ENCODE assay signal across 31 mouse cellular contexts in genomic region chr14:93143414-93143813, GRCm38 (mm10).
"Had no signal": no experiment of that assay in that cellular context is flagged by ENCODE, and none has a peak within 500 bp of the region (broad histone marks: within the 10 kb centered on the region; RNA-seq: fewer than 3 reads in every experiment).

No protein-coding gene starts in this region.

- H3K4me2 ChIP-seq: limb, embryonic 12.5 days; limb, embryonic 13.5 days; limb, embryonic 15.5 days; liver, embryonic 11.5 days; liver, embryonic 12.5 days; liver, embryonic 13.5 days; liver, embryonic 15.5 days; lung, embryonic 14.5 days; lung, embryonic 15.5 days; midbrain, embryonic 12.5 days; midbrain, embryonic 13.5 days; midbrain, embryonic 15.5 days; neural tube, embryonic 12.5 days had no signal

- H3K4me1 ChIP-seq: limb, embryonic 10.5 days; limb, embryonic 12.5 days; limb, embryonic 13.5 days; limb, embryonic 15.5 days; liver, embryonic 12.5 days; liver, embryonic 13.5 days; liver, embryonic 15.5 days; lung, embryonic 15.5 days; megakaryocyte, embryonic 14.5 days; midbrain, embryonic 10.5 days; midbrain, embryonic 12.5 days; midbrain, embryonic 13.5 days; midbrain, embryonic 15.5 days; neural tube, embryonic 12.5 days had no signal

- H3K36me3 ChIP-seq: limb, embryonic 10.5 days; limb, embryonic 12.5 days; limb, embryonic 13.5 days; limb, embryonic 15.5 days; liver, embryonic 12.5 days; liver, embryonic 13.5 days; liver, embryonic 15.5 days; lung, embryonic 15.5 days; midbrain, embryonic 10.5 days; midbrain, embryonic 12.5 days; midbrain, embryonic 13.5 days; midbrain, embryonic 15.5 days; neural tube, embryonic 12.5 days had no signal

- H3K9me3 ChIP-seq: limb, embryonic 10.5 days; limb, embryonic 12.5 days; limb, embryonic 13.5 days; limb, embryonic 15.5 days; liver, embryonic 12.5 days; liver, embryonic 13.5 days; liver, embryonic 15.5 days; lung, embryonic 15.5 days; megakaryocyte, embryonic 14.5 days; midbrain, embryonic 10.5 days; midbrain, embryonic 12.5 days; midbrain, embryonic 13.5 days; midbrain, embryonic 15.5 days; neural tube, embryonic 12.5 days had no signal

- H3K9ac ChIP-seq: limb, embryonic 12.5 days; limb, embryonic 13.5 days; limb, embryonic 15.5 days; liver, embryonic 12.5 days; liver, embryonic 13.5 days; liver, embryonic 14.5 days; liver, embryonic 15.5 days; liver, postnatal 0 days; lung, embryonic 14.5 days; lung, embryonic 15.5 days; midbrain, embryonic 12.5 days; midbrain, embryonic 13.5 days; midbrain, embryonic 15.5 days; neural tube, embryonic 12.5 days had no signal

- H3K27ac ChIP-seq: limb, embryonic 10.5 days; limb, embryonic 12.5 days; limb, embryonic 13.5 days; limb, embryonic 15.5 days; liver, embryonic 12.5 days; liver, embryonic 13.5 days; liver, embryonic 14.5 days; liver, embryonic 15.5 days; lung, embryonic 15.5 days; macrophage; midbrain, embryonic 10.5 days; midbrain, embryonic 12.5 days; midbrain, embryonic 13.5 days; midbrain, embryonic 15.5 days; neural tube, embryonic 12.5 days had no signal

- H3K4me3 ChIP-seq: limb, embryonic 10.5 days; limb, embryonic 12.5 days; limb, embryonic 13.5 days; limb, embryonic 15.5 days; liver, embryonic 12.5 days; liver, embryonic 13.5 days; liver, embryonic 15.5 days; lung, embryonic 15.5 days; megakaryocyte, embryonic 14.5 days; midbrain, embryonic 10.5 days; midbrain, embryonic 12.5 days; midbrain, embryonic 13.5 days; midbrain, embryonic 15.5 days; myocyte; neural tube, embryonic 12.5 days had no signal

- ATAC-seq: liver, embryonic 12.5 days; liver, postnatal 0 days; lung, postnatal 0 days; midbrain, embryonic 13.5 days; midbrain, embryonic 15.5 days; midbrain, embryonic 16.5 days had no signal

- DNase-seq: left cerebral cortex, postnatal 4 days; liver; liver, embryonic 13.5 days; liver, postnatal 0 days; lung, adult 18-20 months; lung, adult 2 months; lung, embryonic 14.5 days; lung, postnatal 10 days; lung, postnatal 14 days; lung, postnatal 36 days; lung, postnatal 4 days; midbrain, embryonic 14.5 days had no signal

- H3K27me3 ChIP-seq: limb, embryonic 12.5 days; limb, embryonic 13.5 days; limb, embryonic 15.5 days; liver, embryonic 12.5 days; liver, embryonic 13.5 days; liver, embryonic 15.5 days; lung, embryonic 15.5 days; megakaryocyte, embryonic 14.5 days; midbrain, embryonic 12.5 days; midbrain, embryonic 13.5 days; midbrain, embryonic 15.5 days; neural tube, embryonic 12.5 days had no signal
